In the genomic region with DNA sequence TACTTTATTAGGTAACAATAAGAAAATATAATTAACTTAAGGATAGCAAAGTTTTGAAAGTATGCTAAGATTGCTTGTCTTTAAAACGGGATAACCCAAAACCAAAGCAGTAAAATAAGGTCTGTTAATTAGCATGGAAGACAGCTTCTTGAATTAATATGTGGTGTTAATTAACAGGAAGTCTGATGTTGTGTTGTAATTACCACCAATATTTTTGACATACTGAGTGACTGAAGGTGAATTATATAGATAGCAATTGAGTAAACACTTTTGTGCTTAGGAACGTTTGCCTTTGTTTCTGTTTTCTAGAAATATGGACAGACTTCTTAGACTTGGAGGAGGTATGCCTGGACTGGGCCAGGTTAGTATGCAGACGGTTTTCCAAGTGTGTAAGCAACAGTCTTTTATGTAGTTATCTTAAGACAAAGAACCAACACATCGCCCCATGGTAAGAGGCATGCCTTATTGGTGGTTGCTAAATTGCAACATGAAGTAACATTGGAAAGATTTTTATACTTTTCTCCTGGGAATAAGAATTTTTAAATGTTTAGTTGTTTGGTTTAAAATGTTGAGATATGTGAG, we compare ENCODE assay signal across 27 mouse cellular contexts.
"Had no signal": no experiment of that assay in that cellular context is flagged by ENCODE, and none has a peak within 500 bp of the region (broad histone marks: within the 10 kb centered on the region; RNA-seq: fewer than 3 reads in every experiment).

No protein-coding gene starts in this region.

- H3K36me3 ChIP-seq: heart, embryonic 15.5 days; limb, embryonic 15.5 days had no signal

- DNase-seq: gastrocnemius, postnatal 14 days; gastrocnemius, postnatal 36 days; heart, adult 11 months; heart, adult 2 months; heart, postnatal 14 days; heart, postnatal 36 days; kidney, adult 11 months; kidney, adult 2 months; kidney, adult 9 months; kidney, postnatal 14 days; kidney, postnatal 36 days; layer of hippocampus, adult 9-11 months; layer of hippocampus, postnatal 36 days; left cerebral cortex, postnatal 4 days had no signal

- H3K4me3 ChIP-seq: heart, adult 2 months; heart, embryonic 13.5 days; heart, embryonic 15.5 days; hindbrain, embryonic 13.5 days; hindbrain, embryonic 15.5 days; kidney, embryonic 15.5 days; limb, embryonic 13.5 days; limb, embryonic 15.5 days; liver, embryonic 12.5 days had no signal

- H3K27ac ChIP-seq: heart, adult 2 months; heart, embryonic 13.5 days; heart, embryonic 15.5 days; hindbrain, embryonic 13.5 days; hindbrain, embryonic 15.5 days; hindbrain, postnatal 0 days; kidney, embryonic 15.5 days; kidney, postnatal 0 days; limb, embryonic 13.5 days; limb, embryonic 15.5 days; liver, embryonic 12.5 days; liver, embryonic 14.5 days had no signal

- H3K9ac ChIP-seq: heart, embryonic 13.5 days; heart, embryonic 15.5 days; hindbrain, embryonic 13.5 days; hindbrain, embryonic 15.5 days; kidney, embryonic 15.5 days; limb, embryonic 13.5 days; limb, embryonic 15.5 days; liver, embryonic 12.5 days; liver, embryonic 14.5 days had no signal

- H3K9me3 ChIP-seq: heart, embryonic 13.5 days; heart, embryonic 15.5 days; hindbrain, embryonic 13.5 days; hindbrain, embryonic 15.5 days; kidney, embryonic 15.5 days; limb, embryonic 13.5 days; limb, embryonic 15.5 days; liver, embryonic 12.5 days had no signal

- H3K4me2 ChIP-seq: heart, embryonic 11.5 days; heart, embryonic 13.5 days; heart, embryonic 15.5 days; hindbrain, embryonic 13.5 days; hindbrain, embryonic 15.5 days; kidney, embryonic 15.5 days; limb, embryonic 13.5 days; limb, embryonic 15.5 days; liver, embryonic 12.5 days had no signal

- ATAC-seq: hindbrain, postnatal 0 days; intestine, embryonic 16.5 days; liver, embryonic 12.5 days had no signal

- H3K27me3 ChIP-seq: heart, embryonic 13.5 days; heart, embryonic 15.5 days; hindbrain, embryonic 13.5 days; hindbrain, embryonic 15.5 days; kidney, embryonic 15.5 days; limb, embryonic 13.5 days; limb, embryonic 15.5 days; liver, embryonic 12.5 days had no signal

- H3K4me1 ChIP-seq: heart, embryonic 15.5 days; hindbrain, embryonic 13.5 days; hindbrain, embryonic 15.5 days; kidney, embryonic 15.5 days; limb, embryonic 13.5 days; limb, embryonic 15.5 days; liver, embryonic 12.5 days had no signal
